Mouse (Mus musculus) heart, embryonic 10.5 days (tissue): ENCODE data around the gene Edc4. TPM values are rescaled to one million over a fixed set of nuclear protein-coding genes. Genes with fewer than 3 reads are reported as not detected.

Source experiments
- DNase-seq: peaks from one replicate; pipeline ENCODE4 v3.0.0-alpha.2; 2017; ENCODE audit warnings: low spot score
- H3K27ac ChIP-seq: fragments of 300-500 bp; sonication (generic); 2 replicates; pipeline ENCODE4 v1.5.1; 2016; ENCODE audit warnings: mild to moderate bottlenecking
- H3K27me3 ChIP-seq: fragments of 300-500 bp; sonication (generic); 2 replicates; pipeline ENCODE4 v1.6.1; 2016; ENCODE audit warnings: mild to moderate bottlenecking; ENCODE audit not compliant: poor library complexity, insufficient read depth, severe bottlenecking
- H3K36me3 ChIP-seq: fragments of 300-500 bp; sonication (generic); 2 replicates; pipeline ENCODE4 v1.6.1; 2016; ENCODE audit warnings: mild to moderate bottlenecking, moderate library complexity
- H3K4me1 ChIP-seq: fragments of 300-500 bp; sonication (generic); 2 replicates; pipeline ENCODE4 v1.6.1; 2016; ENCODE audit warnings: mild to moderate bottlenecking
- H3K4me3 ChIP-seq: fragments of 300-500 bp; sonication (generic); 2 replicates; pipeline ENCODE4 v1.5.1; 2016; ENCODE audit warnings: mild to moderate bottlenecking, moderate library complexity
- H3K9me3 ChIP-seq: fragments of 300-500 bp; sonication (generic); 2 replicates; pipeline ENCODE4 v1.6.1; 2016; ENCODE audit warnings: mild to moderate bottlenecking, moderate library complexity
- WGBS: fragments of 180-500 bp; shearing (Covaris S2); methylation state at CpG from one replicate; pipeline ENCODE4 v1.1.7; 2016; 5-methylcytosine and 5-hydroxymethylcytosine counted together
- polyA plus RNA-seq: library from polyadenylated mRNA; unstranded; fragments of >200 nt; fragmentation: Nextera tagmentation; extraction: Ambion mirVana; gene quantifications from 2 replicates; pipeline ENCODE4 v1.2.1, GENCODE M21; 2016

Gene Edc4
- polyA plus RNA-seq, 1 experiment from 2014 or later = 50.2 TPM

DNA sequence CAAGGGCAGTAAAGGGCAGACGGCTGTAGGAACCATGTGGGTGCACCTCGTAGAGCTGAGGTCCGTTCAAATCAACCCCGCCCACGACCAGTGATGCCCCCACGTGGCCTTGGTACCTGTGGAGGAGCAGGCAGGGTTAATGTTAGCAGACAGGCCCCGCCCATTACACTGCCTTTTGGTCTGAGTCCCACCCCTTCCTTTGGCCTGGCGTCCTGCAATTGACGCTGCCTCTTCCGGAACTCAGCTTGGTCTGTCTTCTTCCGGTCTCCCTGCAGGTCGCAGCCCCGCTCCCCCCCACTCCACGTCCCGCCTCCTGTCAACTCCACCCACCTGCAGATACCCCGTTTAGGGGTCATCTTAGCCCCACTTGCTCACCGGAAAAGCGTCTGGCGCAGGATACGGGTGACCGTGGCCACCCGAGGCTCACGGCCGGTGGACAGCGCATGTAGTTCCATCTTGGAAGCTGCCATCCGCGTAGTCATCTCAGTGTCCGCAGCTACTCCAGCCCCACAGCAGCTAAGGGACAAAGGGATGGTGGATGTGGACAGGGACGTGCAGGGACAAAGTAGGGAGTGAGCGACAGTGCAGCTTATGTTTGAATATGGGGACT is 56.3 kb downstream of the Edc4 start:
- H3K9me3 ChIP-seq = no peaks in the 10 kb centered on the region
- H3K4me3 ChIP-seq = peak overlapping the region; percentile 67
- peaks cover 25% of the 10 kb centered on the region for H3K4me1 ChIP-seq
- under 1% methylated on average over 30 of the region's 30 CpGs for WGBS
- H3K27me3 ChIP-seq = no peaks in the 10 kb centered on the region
- peak overlapping the region; percentile 89 for H3K27ac ChIP-seq
- peak; percentile 98 for DNase-seq
- H3K36me3 ChIP-seq = peaks cover 25% of the 10 kb centered on the region

DNA sequence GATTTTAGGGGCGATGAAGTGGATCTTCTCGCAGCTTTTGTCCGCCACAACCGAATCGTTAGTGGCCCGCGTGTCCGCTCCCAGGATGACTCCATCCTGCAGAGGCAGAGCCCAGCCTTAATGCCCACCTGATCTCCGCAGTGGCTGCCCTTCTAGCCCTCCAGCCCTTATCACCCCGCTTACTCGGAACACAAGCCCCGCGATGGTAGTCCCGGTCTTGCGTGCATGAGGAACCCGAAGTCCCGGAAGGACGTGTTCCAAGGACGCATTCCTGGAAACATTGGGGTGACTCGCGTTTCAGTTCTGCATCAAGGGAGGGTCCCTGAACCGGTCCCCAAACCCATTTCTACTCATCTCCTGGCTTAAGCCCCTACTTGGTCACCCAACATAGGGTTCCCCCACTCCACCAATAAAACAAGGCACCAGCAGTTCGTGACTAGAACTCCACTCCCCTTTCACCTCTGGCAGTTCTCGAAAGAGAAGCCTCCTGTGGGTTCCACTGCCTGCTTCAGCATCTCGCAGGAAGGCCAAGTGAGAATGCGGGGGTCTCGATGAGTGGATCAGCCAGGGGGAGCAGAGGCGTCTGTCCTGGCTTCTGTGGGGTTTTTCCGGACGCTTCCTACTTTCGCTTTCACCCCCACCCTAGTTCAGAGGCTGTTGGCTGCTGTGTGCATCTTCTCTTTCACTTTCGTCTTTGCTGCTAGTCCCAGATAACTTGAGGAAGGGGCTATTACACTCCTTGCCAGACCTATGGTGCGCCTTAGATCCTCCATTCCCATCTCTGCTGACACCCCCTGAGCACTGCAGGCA is 57.0 kb downstream of the Edc4 start:
- H3K4me3 ChIP-seq = peak overlapping the region; percentile 67
- no peak for DNase-seq
- peak overlapping the region; percentile 89 for H3K27ac ChIP-seq
- no peaks in the 10 kb centered on the region for H3K9me3 ChIP-seq
- H3K36me3 ChIP-seq = peaks cover 30% of the 10 kb centered on the region
- under 1% methylated on average over 33 of the region's 33 CpGs for WGBS
- H3K4me1 ChIP-seq = peaks cover 25% of the 10 kb centered on the region
- no peaks in the 10 kb centered on the region for H3K27me3 ChIP-seq

DNA sequence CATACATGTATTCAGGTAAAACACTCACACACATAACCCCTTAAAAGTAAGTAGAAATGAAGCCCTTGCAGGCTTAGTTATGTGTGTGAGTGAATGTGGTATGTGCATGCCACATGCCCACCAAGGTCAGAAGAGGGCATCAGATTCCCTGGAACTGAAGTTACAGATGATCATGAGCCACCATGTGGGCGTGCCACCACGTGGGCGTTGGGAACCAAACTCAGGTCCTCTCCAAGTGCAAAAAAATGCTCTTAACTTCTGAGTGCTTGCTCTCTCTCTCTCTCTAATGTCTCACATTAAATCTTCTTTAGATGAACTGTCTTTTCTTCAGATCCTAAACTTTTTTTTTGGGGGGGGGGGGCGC is 57.6 kb downstream of the Edc4 start, which contains the start of gene Psmb10:
Psmb10 (minus strand) TSS at position 139 of the 364 bp plus-strand sequence.
- DNase-seq = no peak
- Histone ChIP-seq H3K27ac (peak within 1 kb of the TSS; percentile 89), H3K27me3 (no peaks in the 10 kb centered on the region), H3K9me3 (no peaks in the 10 kb centered on the region), H3K4me1 (peaks cover 29% of the 10 kb centered on the region), H3K4me3 (peak within 1 kb of the TSS; percentile 67), H3K36me3 (peaks cover 35% of the 10 kb centered on the region)
- WGBS = 22% methylated on average over 4 of the region's 4 CpGs

DNA sequence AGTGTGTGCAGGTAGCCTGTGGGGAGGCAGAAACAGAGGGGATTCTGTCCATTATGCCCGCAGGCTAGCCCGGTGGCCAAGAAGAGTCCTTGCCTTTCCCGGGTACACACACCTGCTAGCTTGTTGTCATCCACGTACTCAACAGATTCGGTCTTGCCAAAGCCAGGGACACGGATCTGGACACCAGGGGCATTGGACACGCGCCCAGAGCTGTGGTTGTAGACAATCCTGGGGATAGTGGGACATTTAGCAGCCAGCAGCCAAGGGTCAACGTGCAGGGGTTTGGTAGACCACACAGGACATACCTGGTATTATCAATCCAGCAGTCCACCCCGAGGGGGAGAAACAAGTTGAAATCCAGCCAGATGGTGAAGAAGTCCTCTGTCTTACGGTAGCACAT is 61.3 kb downstream of the Edc4 start:
- Histone ChIP-seq H3K36me3 (peaks cover 72% of the 10 kb centered on the region), H3K27me3 (no peaks in the 10 kb centered on the region), H3K27ac (no peak overlapping the region), H3K4me3 (no peak overlapping the region), H3K9me3 (no peaks in the 10 kb centered on the region), H3K4me1 (peaks cover 14% of the 10 kb centered on the region)
- WGBS = 92% methylated on average over 11 of the region's 11 CpGs
- no peak for DNase-seq

DNA sequence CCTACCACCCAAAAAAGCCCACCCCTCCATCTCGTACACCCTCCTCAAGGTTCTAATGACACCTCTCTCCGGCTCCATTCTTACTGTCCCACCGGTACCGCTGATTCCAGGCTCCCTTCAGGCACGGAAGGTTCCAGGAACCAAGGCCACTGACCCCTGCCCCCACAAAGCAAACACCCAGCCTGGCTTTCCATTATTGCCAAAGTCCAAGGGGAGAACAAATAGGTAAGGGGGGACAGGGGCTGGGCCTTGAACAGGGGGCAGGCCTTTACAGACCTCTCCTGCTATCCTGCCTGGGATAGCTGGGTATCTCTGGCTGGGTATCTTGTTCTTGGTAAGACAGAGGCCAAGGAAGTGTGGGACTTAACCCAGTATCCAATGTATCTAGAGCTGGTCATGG is 61.9 kb downstream of the Edc4 start:
- peaks cover 77% of the 10 kb centered on the region for H3K36me3 ChIP-seq
- H3K4me1 ChIP-seq = peaks cover 14% of the 10 kb centered on the region
- no peaks in the 10 kb centered on the region for H3K9me3 ChIP-seq
- H3K4me3 ChIP-seq = no peak overlapping the region
- no peak overlapping the region for H3K27ac ChIP-seq
- WGBS = 95% methylated on average over 5 of the region's 5 CpGs
- DNase-seq = no peak
- H3K27me3 ChIP-seq = no peaks in the 10 kb centered on the region

DNA sequence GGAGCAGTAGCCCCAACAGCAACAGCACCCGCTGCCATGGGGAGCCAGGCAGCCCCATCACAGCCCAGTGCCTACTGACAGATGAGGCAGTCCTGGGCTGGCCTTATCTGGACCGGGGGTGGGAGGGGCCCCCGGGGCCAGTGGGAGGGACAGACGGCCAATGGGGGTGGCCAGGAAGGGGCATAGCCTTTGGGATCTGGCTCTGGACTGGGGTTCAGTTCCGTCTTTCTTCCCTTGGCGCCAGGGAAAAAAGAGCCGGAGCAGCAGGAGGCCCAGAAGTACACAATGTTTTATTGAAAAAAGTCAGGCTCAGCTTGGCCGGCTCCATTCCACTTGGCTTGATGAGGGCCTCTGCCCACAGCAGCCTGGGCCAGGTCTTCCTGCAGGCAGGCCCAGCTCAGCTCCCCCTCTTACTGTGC is 62.6 kb downstream of the Edc4 start, which contains the start of gene Lcat:
Lcat (minus strand) TSS at position 62 of the 419 bp plus-strand sequence.
- no peak within 1 kb of the TSS for H3K4me3 ChIP-seq
- WGBS = 68% methylated on average over 8 of the region's 8 CpGs
- DNase-seq = no peak
- H3K9me3 ChIP-seq = no peaks in the 10 kb centered on the region
- H3K27ac ChIP-seq = no peak within 1 kb of the TSS
- H3K27me3 ChIP-seq = no peaks in the 10 kb centered on the region
- H3K4me1 ChIP-seq = peaks cover 9% of the 10 kb centered on the region
- H3K36me3 ChIP-seq = peaks cover 85% of the 10 kb centered on the region

Other genes with a start within 250 kb of the Edc4 start
- 70.3 and 103 TPM in 2 replicates for gene Ctcf, start 244.3 kb upstream of the Edc4 start, polyA plus RNA-seq
- gene Agrp, start 243.5 kb upstream of the Edc4 start, polyA plus RNA-seq = 0.31 and 0.35 TPM in 2 replicates
- gene Carmil2, start 194.6 kb upstream of the Edc4 start, polyA plus RNA-seq = 0.31 and 0.63 TPM in 2 replicates
- gene Acd, start 179.8 kb upstream of the Edc4 start, polyA plus RNA-seq = 46.6 and 52.9 TPM in 2 replicates
- 12.8 and 14.1 TPM in 2 replicates for gene Pard6a, start 179.7 kb upstream of the Edc4 start, polyA plus RNA-seq
- gene 4933405L10Rik, start 173.2 kb upstream of the Edc4 start, polyA plus RNA-seq = not detected in 2 replicates
- 18.7 and 28.8 TPM in 2 replicates for gene Enkd1, start 172.7 kb upstream of the Edc4 start, polyA plus RNA-seq
- 13.1 and 18.2 TPM in 2 replicates for gene Gfod2, start 122.2 kb upstream of the Edc4 start, polyA plus RNA-seq
- gene Ranbp10, start 53.5 kb upstream of the Edc4 start, polyA plus RNA-seq = 8.6 and 10.4 TPM in 2 replicates
- 0.06 TPM in 2 replicates for gene Tsnaxip1, start 53.1 kb upstream of the Edc4 start, polyA plus RNA-seq
- gene Cenpt, start 27.6 kb upstream of the Edc4 start, polyA plus RNA-seq = 46.5 and 55.2 TPM in 2 replicates
- gene Thap11, start 25.7 kb upstream of the Edc4 start, polyA plus RNA-seq = 61.6 and 74.0 TPM in 2 replicates
- 274 and 314 TPM in 2 replicates for gene Nutf2, start 20.3 kb upstream of the Edc4 start, polyA plus RNA-seq
- gene Nrn1l, start 12.7 kb downstream of the Edc4 start, polyA plus RNA-seq = 0.43 and 0.46 TPM in 2 replicates
- gene Pskh1, start 19.6 kb downstream of the Edc4 start, polyA plus RNA-seq = 30.3 and 30.4 TPM in 2 replicates
- gene Ctrl, start 53.0 kb downstream of the Edc4 start, polyA plus RNA-seq = 1.9 and 2.6 TPM in 2 replicates
- 70.7 and 75.4 TPM in 2 replicates for gene Psmb10, start 57.6 kb downstream of the Edc4 start, polyA plus RNA-seq
- 1.7 and 7.9 TPM in 2 replicates for gene Lcat, start 62.5 kb downstream of the Edc4 start, polyA plus RNA-seq
- gene Slc12a4, start 85.2 kb downstream of the Edc4 start, polyA plus RNA-seq = 45.1 and 56.1 TPM in 2 replicates
- not detected in 2 replicates for gene Dpep3, start 98.5 kb downstream of the Edc4 start, polyA plus RNA-seq
- gene Dus2, start 110.5 kb downstream of the Edc4 start, polyA plus RNA-seq = 19.7 and 19.8 TPM in 2 replicates
- gene Dpep2nb, start 125.1 kb downstream of the Edc4 start, polyA plus RNA-seq = 0.31 TPM in 1 of 2 replicates, not detected in the other
- 16.1 and 18.7 TPM in 2 replicates for gene Ddx28, start 131.0 kb downstream of the Edc4 start, polyA plus RNA-seq
- gene Nfatc3, start 178.0 kb downstream of the Edc4 start, polyA plus RNA-seq = 4.9 and 6.5 TPM in 2 replicates